In genomic region chr13:28884191-28884820, GRCm38 (mm10) we compare ENCODE assay signal across 8 mouse cellular contexts.
A peak's percentile ranks its signal among the peaks of the same experiment; 100 is the strongest.
DNase-seq lines count a peak whose midpoint lies in the region; ATAC-seq lines count a peak whose summit lies in the region.

No protein-coding gene starts in this region.

- peak; percentile 31 for DNase-seq in ovary, postnatal 36 days (ENCODE audit: low spot score)
- no peak for DNase-seq in ovary, postnatal 10 days (ENCODE audit: low spot score)
- no peak for DNase-seq in liver, embryonic 13.5 days
- peak; percentile 45 for DNase-seq in naive thymus-derived CD4-positive, alpha-beta T cell, adult 2 months (ENCODE audit: low read depth)
- no peak for DNase-seq in right cerebral cortex, postnatal 10 days (ENCODE audit: low spot score in 2 of 2)
- DNase-seq in MN1 (ENCODE audit: low spot score): no peak

- H3K4me3 ChIP-seq in embryonic facial prominence, embryonic 15.5 days (replicated peaks): peak overlapping the region; percentile 52
- peak overlapping the region; percentile 59 for H3K4me3 ChIP-seq in hindbrain, embryonic 12.5 days
- H3K4me3 ChIP-seq in liver, embryonic 13.5 days (replicated peaks): peak overlapping the region; percentile 38

- 0% methylated on average over 26 of the region's 26 CpGs for WGBS in embryonic facial prominence, embryonic 15.5 days
- WGBS in hindbrain, embryonic 12.5 days: 0% methylated on average over 25 of the region's 26 CpGs
- WGBS in liver, embryonic 13.5 days (ENCODE audit: insufficient replicate concordance): 1% methylated on average over 26 of the region's 26 CpGs

- no peaks in the 10 kb centered on the region for H3K9me3 ChIP-seq in embryonic facial prominence, embryonic 15.5 days (replicated peaks)
- no peaks in the 10 kb centered on the region for H3K9me3 ChIP-seq in hindbrain, embryonic 12.5 days (replicated peaks)
- H3K9me3 ChIP-seq in liver, embryonic 13.5 days (replicated peaks): no peaks in the 10 kb centered on the region

- H3K27ac ChIP-seq in embryonic facial prominence, embryonic 15.5 days (replicated peaks): no peak overlapping the region
- H3K27ac ChIP-seq in hindbrain, embryonic 12.5 days: no peak overlapping the region
- no peak overlapping the region for H3K27ac ChIP-seq in liver, embryonic 13.5 days

- peaks cover 35% of the 10 kb centered on the region for H3K4me1 ChIP-seq in embryonic facial prominence, embryonic 15.5 days
- H3K4me1 ChIP-seq in hindbrain, embryonic 12.5 days: peaks cover 56% of the 10 kb centered on the region
- 0 out of 2 replicates have a peak, but pooled peaks cover 4% of the 10 kb centered on the region for H3K4me1 ChIP-seq in liver, embryonic 13.5 days (replicated peaks)

- ATAC-seq in embryonic facial prominence, embryonic 15.5 days (ENCODE audit: insufficient number of reproducible peaks, low FRiP score, low TSS enrichment, low read depth): no peak
- ATAC-seq in hindbrain, embryonic 12.5 days (ENCODE audit: low FRiP score): peak; percentile 14
- no peak for ATAC-seq in liver, embryonic 13.5 days (ENCODE audit: low read depth)

- peak overlapping the region; percentile 67 for H3K4me2 ChIP-seq in embryonic facial prominence, embryonic 15.5 days (replicated peaks)
- peak overlapping the region; percentile 74 for H3K4me2 ChIP-seq in hindbrain, embryonic 12.5 days (replicated peaks)
- peak overlapping the region; percentile 47 for H3K4me2 ChIP-seq in liver, embryonic 13.5 days

- peak overlapping the region; percentile 33 for H3K9ac ChIP-seq in embryonic facial prominence, embryonic 15.5 days
- peak overlapping the region; percentile 78 for H3K9ac ChIP-seq in hindbrain, embryonic 12.5 days
- no peak overlapping the region for H3K9ac ChIP-seq in liver, embryonic 13.5 days

- H3K36me3 ChIP-seq in embryonic facial prominence, embryonic 15.5 days: no peaks in the 10 kb centered on the region
- H3K36me3 ChIP-seq in hindbrain, embryonic 12.5 days: no peaks in the 10 kb centered on the region
- H3K36me3 ChIP-seq in liver, embryonic 13.5 days: no peaks in the 10 kb centered on the region

- peaks cover 4% of the 10 kb centered on the region; the same call in 1 of the 2 replicates for H3K27me3 ChIP-seq in embryonic facial prominence, embryonic 15.5 days
- peaks cover 20% of the 10 kb centered on the region for H3K27me3 ChIP-seq in hindbrain, embryonic 12.5 days
- peaks cover 71% of the 10 kb centered on the region for H3K27me3 ChIP-seq in liver, embryonic 13.5 days

Comparison
In these comparisons a context has a peak if more than half of its experiments do, and no peak if none do; other contexts are left out.
1. DNase-seq: peak in ovary, postnatal 36 days (single experiment) and naive thymus-derived CD4-positive, alpha-beta T cell, adult 2 months (single experiment); none in ovary, postnatal 10 days (single experiment), liver, embryonic 13.5 days (single experiment), right cerebral cortex, postnatal 10 days (0 of 2) and MN1 (single experiment).
2. Peak in every context shown above with its lines, with median percentiles within 50 percentile points of each other: H3K4me2 ChIP-seq and H3K4me3 ChIP-seq.